Mouse (Mus musculus) G1E (cell line): ENCODE measurements around the gene Isy1. TPM values are rescaled to one million over a fixed set of nuclear protein-coding genes. Genes with fewer than 3 reads are reported as not detected.
A peak's percentile ranks its signal among the peaks of the same experiment; 100 is the strongest.

ENCODE experiments used
- ATAC-seq: 2 replicates; pipeline ENCODE4 v1.8.0; 2016; ENCODE audit warnings: mild to moderate bottlenecking; ENCODE audit not compliant: insufficient number of reproducible peaks, poor library complexity, low FRiP score, severe bottlenecking; ENCODE audit errors: extremely low read depth
- DNase-seq: peaks from one replicate; pipeline ENCODE4 v3.0.0; 2012; ENCODE audit warnings: low spot score
- H3K27me3 ChIP-seq: 2 replicates; pipeline ENCODE4 v1.6.1; 2012; ENCODE audit warnings: mild to moderate bottlenecking, low read length, inconsistent platforms; ENCODE audit not compliant: insufficient read depth
- H3K36me3 ChIP-seq: replicated peaks from 2 replicates; pipeline ENCODE3; 2012; ENCODE audit warnings: mild to moderate bottlenecking, inconsistent platforms
- H3K4me1 ChIP-seq: 2 replicates; pipeline ENCODE4 v1.6.1; 2012; ENCODE audit warnings: low read depth, low read length, inconsistent platforms, mixed read lengths; ENCODE audit not compliant: insufficient read depth
- H3K4me3 ChIP-seq: 2 replicates; pipeline ENCODE4 v1.5.1; 2012; ENCODE audit warnings: low read depth, mild to moderate bottlenecking, inconsistent platforms, low read length, moderate library complexity, mixed read lengths
- H3K9me3 ChIP-seq: replicated peaks from 2 replicates; pipeline ENCODE4 v1.6.1; 2012; ENCODE audit warnings: inconsistent platforms
- CTCF ChIP-seq: IDR thresholded peaks from 2 replicates; pipeline ENCODE4 v1.5.1; 2012; ENCODE audit warnings: low read depth, low read length, inconsistent platforms, mixed read lengths
- GATA1 ChIP-seq: IDR thresholded peaks from 2 replicates; pipeline ENCODE4 v1.6.1; 2012; ENCODE audit warnings: borderline replicate concordance, low read length, inconsistent platforms, mixed read lengths
- GATA2 ChIP-seq: IDR thresholded peaks from 2 replicates; pipeline ENCODE4 v1.6.1; 2012; ENCODE audit warnings: low read depth, low read length, inconsistent platforms, borderline replicate concordance
- POLR2AphosphoS5 ChIP-seq: IDR thresholded peaks from 2 replicates; pipeline ENCODE4 v1.6.1; 2012; ENCODE audit warnings: low read depth, low read length, inconsistent platforms; ENCODE audit not compliant: insufficient replicate concordance
- TAL1 ChIP-seq: conservative IDR thresholded peaks from 2 replicates; pipeline ENCODE4 v1.6.1; 2012; ENCODE audit warnings: low read depth, low read length, inconsistent platforms, mixed read lengths
- polyA plus RNA-seq: library from polyadenylated mRNA; stranded (reverse); fragments of >175 nt; gene quantifications from 2 replicates; pipeline ENCODE4 v1.2.3, GENCODE M21; 2012
- total RNA-seq, 2 experiments: library from RNA; stranded (forward) in 1 of 2; stranded (reverse) in 1 of 2; fragments of 200-1000 nt in 1 of 2; fragments of >200 nt in 1 of 2; fragmentation: Nextera tagmentation in 1 of 2; gene quantifications; 2 replicates each; pipeline ENCODE4 v1.2.3; 2014 to 2017

Isy1 gene
- total and polyA plus RNA-seq, 3 experiments: 53.5 to 65.2 (median 54.9) TPM

- Histone ChIP-seq H3K36me3 (peaks cover 19% of the 10 kb centered on the region), H3K4me3 (peak overlapping the region; percentile 13; the same call in 1 of the 2 replicates), H3K4me1 (peaks cover 56% of the 10 kb centered on the region), H3K27me3 (no peaks in the 10 kb centered on the region), H3K9me3 (peaks cover 4% of the 10 kb centered on the region)
- DNase-seq (no peak), ATAC-seq (no peak)
- TF ChIP-seq GATA1 (no peak), TAL1 (no peak), POLR2AphosphoS5 (no peak), GATA2 (no peak), CTCF (no peak)
These were observed 60.1 kb downstream of the Isy1 start for GRCm38 (mm10) chr6:87778294-87779173.

GRCm38 (mm10) chr6:87777842-87778241 lies 60.8 kb downstream of the Isy1 start, which contains the start of gene Gp9:
TSS of gene Gp9 (plus strand) at chr6:87778072.
- peaks cover 4% of the 10 kb centered on the region for H3K9me3 ChIP-seq
- peaks cover 19% of the 10 kb centered on the region for H3K36me3 ChIP-seq
- DNase-seq (no peak), ATAC-seq (no peak)
- H3K27me3 ChIP-seq: no peaks in the 10 kb centered on the region
- H3K4me3 ChIP-seq: peak within 1 kb of the TSS; percentile 66; the same call in 1 of the 2 replicates
- peaks cover 53% of the 10 kb centered on the region for H3K4me1 ChIP-seq
- TF ChIP-seq TAL1: no peak
- no peak for TF ChIP-seq GATA2
- TF ChIP-seq GATA1: no peak
- no peak for TF ChIP-seq POLR2AphosphoS5
- no peak for TF ChIP-seq CTCF

GRCm38 (mm10) chr6:87776663-87777062 lies 61.9 kb downstream of the Isy1 start:
- Histone ChIP-seq H3K4me3 (peak overlapping the region; percentile 66; the same call in 1 of the 2 replicates), H3K4me1 (peaks cover 55% of the 10 kb centered on the region)
- ATAC-seq: no peak

GRCm38 (mm10) chr6:87775588-87776245 lies 62.9 kb downstream of the Isy1 start:
- Histone ChIP-seq H3K9me3 (peaks cover 4% of the 10 kb centered on the region), H3K36me3 (peaks cover 19% of the 10 kb centered on the region), H3K4me3 (no peak overlapping the region; the same call in 1 of the 2 replicates), H3K27me3 (no peaks in the 10 kb centered on the region), H3K4me1 (peaks cover 58% of the 10 kb centered on the region)
- ATAC-seq (peak; percentile 93), DNase-seq (peak; percentile 75)
- TF ChIP-seq TAL1: peak; percentile 96
- TF ChIP-seq GATA1: no peak
- TF ChIP-seq GATA2: no peak
- no peak for TF ChIP-seq CTCF
- no peak for TF ChIP-seq POLR2AphosphoS5

More at GRCm38 (mm10) chr6:87776663-87777062, 61.9 kb downstream of the Isy1 start:
- TF ChIP-seq TAL1 (no peak), GATA2 (no peak), CTCF (no peak), GATA1 (no peak), POLR2AphosphoS5 (no peak)
- H3K27me3 ChIP-seq: no peaks in the 10 kb centered on the region
- H3K36me3 ChIP-seq: peaks cover 19% of the 10 kb centered on the region
- peaks cover 4% of the 10 kb centered on the region for H3K9me3 ChIP-seq
- peak; percentile 15 for DNase-seq

GRCm38 (mm10) chr6:87774909-87775308 lies 63.7 kb downstream of the Isy1 start:
- DNase-seq (no peak), ATAC-seq (no peak)
- H3K4me3 ChIP-seq: no peak overlapping the region
- no peak for TF ChIP-seq TAL1
- H3K27me3 ChIP-seq: no peaks in the 10 kb centered on the region
- H3K4me1 ChIP-seq: peaks cover 57% of the 10 kb centered on the region
- peaks cover 4% of the 10 kb centered on the region for H3K9me3 ChIP-seq
- H3K36me3 ChIP-seq: peaks cover 19% of the 10 kb centered on the region

GRCm38 (mm10) chr6:87774466-87774865 lies 64.1 kb downstream of the Isy1 start:
- Histone ChIP-seq H3K4me3 (no peak overlapping the region), H3K36me3 (peaks cover 19% of the 10 kb centered on the region), H3K9me3 (peaks cover 4% of the 10 kb centered on the region), H3K4me1 (peaks cover 54% of the 10 kb centered on the region), H3K27me3 (no peaks in the 10 kb centered on the region)
- DNase-seq (no peak), ATAC-seq (no peak)
- TF ChIP-seq POLR2AphosphoS5 (no peak), GATA1 (no peak), CTCF (no peak)
